Mouse (Mus musculus): ENCODE data around the gene Cd9. TPM values are rescaled to one million over a fixed set of nuclear protein-coding genes. Genes with fewer than 3 reads are reported as not detected.

Cd9 gene
- polyA plus RNA-seq, 1 experiment from 2014 or later, result 63.4 TPM

- no peaks in the 10 kb centered on the region for H3K36me3 ChIP-seq
- no peak overlapping the region for H3K4me2 ChIP-seq
- H3K27me3 ChIP-seq, result peaks cover 12% of the 10 kb centered on the region; the same call in 1 of the 2 replicates
- no peak overlapping the region for H3K27ac ChIP-seq
- no peak for ATAC-seq (ENCODE audit: low FRiP score)
- peaks cover 15% of the 10 kb centered on the region for H3K4me1 ChIP-seq (replicated peaks)
- no peak overlapping the region for H3K9ac ChIP-seq
- 57% methylated on average over 15 of the region's 15 CpGs for whole genome bisulfite sequencing
- no peak overlapping the region for H3K4me3 ChIP-seq
- H3K9me3 ChIP-seq, result no peaks in the 10 kb centered on the region
Observed at GRCm38 (mm10) chr6:125425205-125426090, 69.1 kb downstream of the Cd9 start.

- 68% methylated on average over 3 of the region's 3 CpGs for WGBS
Observed at GRCm38 (mm10) chr6:125424156-125424555, 70.4 kb downstream of the Cd9 start.

GRCm38 (mm10) chr6:125423507-125423906, 71.1 kb downstream of the Cd9 start:
- no peak overlapping the region for H3K27ac ChIP-seq
- H3K27me3 ChIP-seq, result peaks cover 12% of the 10 kb centered on the region; the same call in 1 of the 2 replicates
- no peak overlapping the region for H3K9ac ChIP-seq
- ATAC-seq (ENCODE audit: low FRiP score), result no peak
- 43% methylated on average over 13 of the region's 13 CpGs for WGBS
- no peak overlapping the region for H3K4me3 ChIP-seq
- no peaks in the 10 kb centered on the region for H3K9me3 ChIP-seq
- H3K36me3 ChIP-seq, result no peaks in the 10 kb centered on the region
- H3K4me1 ChIP-seq (replicated peaks), result peaks cover 15% of the 10 kb centered on the region
- H3K4me2 ChIP-seq, result no peak overlapping the region

More at GRCm38 (mm10) chr6:125424156-125424555, 70.4 kb downstream of the Cd9 start:
- no peak overlapping the region for H3K9ac ChIP-seq
- H3K4me3 ChIP-seq, result no peak overlapping the region
- peaks cover 15% of the 10 kb centered on the region for H3K4me1 ChIP-seq (replicated peaks)
- H3K36me3 ChIP-seq, result no peaks in the 10 kb centered on the region
- no peak overlapping the region for H3K4me2 ChIP-seq
- peaks cover 12% of the 10 kb centered on the region; the same call in 1 of the 2 replicates for H3K27me3 ChIP-seq
- no peak overlapping the region for H3K27ac ChIP-seq
- H3K9me3 ChIP-seq, result no peaks in the 10 kb centered on the region
- ATAC-seq (ENCODE audit: low FRiP score), result no peak

GRCm38 (mm10) chr6:125423099-125423498, 71.5 kb downstream of the Cd9 start:
- no peaks in the 10 kb centered on the region for H3K9me3 ChIP-seq
- peaks cover 15% of the 10 kb centered on the region for H3K4me1 ChIP-seq (replicated peaks)
- H3K9ac ChIP-seq, result no peak overlapping the region
- no peaks in the 10 kb centered on the region for H3K36me3 ChIP-seq
- H3K27me3 ChIP-seq, result peaks cover 14% of the 10 kb centered on the region; the same call in 1 of the 2 replicates
- WGBS, result 50% methylated on average over 3 of the region's 3 CpGs
- H3K4me3 ChIP-seq, result no peak overlapping the region
- H3K4me2 ChIP-seq, result no peak overlapping the region
- no peak for ATAC-seq (ENCODE audit: low FRiP score)
- H3K27ac ChIP-seq, result no peak overlapping the region

GRCm38 (mm10) chr6:125422051-125422822, 72.4 kb downstream of the Cd9 start:
- no peak overlapping the region for H3K9ac ChIP-seq
- peak overlapping the region; percentile 35 for H3K4me2 ChIP-seq
- peaks cover 15% of the 10 kb centered on the region for H3K4me1 ChIP-seq (replicated peaks)
- H3K27ac ChIP-seq, result no peak overlapping the region
- 0 out of 2 replicates have a peak overlapping the region, but pooled peaks have one; percentile 3 for H3K4me3 ChIP-seq
- peaks cover 19% of the 10 kb centered on the region; the same call in 1 of the 2 replicates for H3K27me3 ChIP-seq
- no peak for ATAC-seq (ENCODE audit: low FRiP score)
- 24% methylated on average over 20 of the region's 20 CpGs for whole genome bisulfite sequencing
- no peaks in the 10 kb centered on the region for H3K36me3 ChIP-seq
- no peaks in the 10 kb centered on the region for H3K9me3 ChIP-seq

- no peaks in the 10 kb centered on the region for H3K9me3 ChIP-seq
- ATAC-seq (ENCODE audit: low FRiP score), result no peak
- H3K4me2 ChIP-seq, result no peak overlapping the region
Observed at GRCm38 (mm10) chr6:125420458-125421063, 74.0 kb downstream of the Cd9 start.

GRCm38 (mm10) chr6:125418744-125419143, 75.8 kb downstream of the Cd9 start:
- 14% methylated on average over 9 of the region's 9 CpGs for WGBS

More at GRCm38 (mm10) chr6:125420458-125421063, 74.0 kb downstream of the Cd9 start:
- Histone ChIP-seq H3K4me3 (no peak overlapping the region), H3K9ac (no peak overlapping the region), H3K27me3 (peaks cover 19% of the 10 kb centered on the region; the same call in 1 of the 2 replicates), H3K4me1 (replicated peaks) (peaks cover 12% of the 10 kb centered on the region; the same call in 1 of the 2 replicates), H3K27ac (no peak overlapping the region), H3K36me3 (no peaks in the 10 kb centered on the region)
- 74% methylated on average over 16 of the region's 16 CpGs for WGBS

GRCm38 (mm10) chr6:125413326-125413725, 81.3 kb downstream of the Cd9 start:
- no peak overlapping the region for H3K27ac ChIP-seq
- no peaks in the 10 kb centered on the region for H3K36me3 ChIP-seq
- no peaks in the 10 kb centered on the region for H3K9me3 ChIP-seq
- H3K4me2 ChIP-seq, result no peak overlapping the region
- 74% methylated on average over 9 of the region's 9 CpGs for WGBS
- H3K27me3 ChIP-seq, result 0 out of 2 replicates have a peak, but pooled peaks cover 7% of the 10 kb centered on the region
- no peak overlapping the region for H3K9ac ChIP-seq
- no peaks in the 10 kb centered on the region for H3K4me1 ChIP-seq (replicated peaks)
- no peak for ATAC-seq (ENCODE audit: low FRiP score)
- H3K4me3 ChIP-seq, result no peak overlapping the region

More at GRCm38 (mm10) chr6:125418744-125419143, 75.8 kb downstream of the Cd9 start:
- ATAC-seq (ENCODE audit: low FRiP score), result peak; percentile 79
- Histone ChIP-seq H3K4me3 (no peak overlapping the region), H3K4me1 (replicated peaks) (peaks cover 12% of the 10 kb centered on the region; the same call in 1 of the 2 replicates), H3K9ac (no peak overlapping the region), H3K4me2 (no peak overlapping the region), H3K36me3 (no peaks in the 10 kb centered on the region), H3K27ac (no peak overlapping the region), H3K9me3 (no peaks in the 10 kb centered on the region), H3K27me3 (peaks cover 14% of the 10 kb centered on the region; the same call in 1 of the 2 replicates)

GRCm38 (mm10) chr6:125411661-125412060, 82.9 kb downstream of the Cd9 start:
- 96% methylated on average over 6 of the region's 6 CpGs for WGBS
- Histone ChIP-seq H3K4me1 (replicated peaks) (no peaks in the 10 kb centered on the region), H3K9me3 (no peaks in the 10 kb centered on the region), H3K4me3 (no peak overlapping the region), H3K36me3 (no peaks in the 10 kb centered on the region), H3K27ac (no peak overlapping the region), H3K27me3 (no peaks in the 10 kb centered on the region), H3K4me2 (no peak overlapping the region), H3K9ac (no peak overlapping the region)
- ATAC-seq (ENCODE audit: low FRiP score), result no peak

GRCm38 (mm10) chr6:125410995-125411547, 83.5 kb downstream of the Cd9 start:
- Histone ChIP-seq H3K9me3 (no peaks in the 10 kb centered on the region), H3K4me3 (no peak overlapping the region), H3K9ac (no peak overlapping the region), H3K4me2 (no peak overlapping the region), H3K27me3 (no peaks in the 10 kb centered on the region), H3K4me1 (replicated peaks) (no peaks in the 10 kb centered on the region), H3K36me3 (no peaks in the 10 kb centered on the region), H3K27ac (no peak overlapping the region)
- 71% methylated on average over 8 of the region's 8 CpGs for WGBS
- ATAC-seq (ENCODE audit: low FRiP score), result no peak

- Histone ChIP-seq H3K27ac (no peak overlapping the region), H3K9ac (no peak overlapping the region), H3K4me3 (no peak overlapping the region), H3K27me3 (no peaks in the 10 kb centered on the region), H3K4me2 (no peak overlapping the region), H3K9me3 (no peaks in the 10 kb centered on the region), H3K36me3 (no peaks in the 10 kb centered on the region), H3K4me1 (replicated peaks) (no peaks in the 10 kb centered on the region)
- WGBS, result 68% methylated on average over 11 of the region's 11 CpGs
- no peak for ATAC-seq (ENCODE audit: low FRiP score)
Observed at GRCm38 (mm10) chr6:125410551-125410950, 84.0 kb downstream of the Cd9 start.

Measured in hindbrain, embryonic 13.5 days (tissue).